Mouse (Mus musculus): ENCODE measurements around the gene Cxcl1. TPM values are rescaled to one million over a fixed set of nuclear protein-coding genes. Genes with fewer than 3 reads are reported as not detected.
"Not testable (repeated sequence)": the region's sequence is repeated elsewhere in the genome, so short reads cannot be mapped to it uniquely, and the experiment has no call there.

The Cxcl1 gene
- 0.22 and 0.34 TPM in 2 replicates for polyA plus RNA-seq (2012; rRNA removed)

- WGBS = 12% methylated on average over 30 of the region's 30 CpGs
- H3K4me3 ChIP-seq (replicated peaks; ENCODE audit: insufficient read depth, low read depth, low read length) = peak within 1 kb of the TSS; percentile 52
- TF ChIP-seq POLR2A (IDR thresholded peaks at IDR 0.05; ENCODE audit: borderline replicate concordance, insufficient read depth, low read length) = no peak
- TF ChIP-seq CTCF (IDR thresholded peaks at IDR 0.05; ENCODE audit: borderline replicate concordance, insufficient read depth, low read depth, low read length) = peak; percentile 40; the same call in 1 of the 2 replicates
Measured at GRCm38 (mm10) chr5:90890519-90891463, at the start of gene Cxcl1. Gene Cxcl1 (plus strand): TSS chr5:90891241.

GRCm38 (mm10) chr5:90843891-90844290 is 47.1 kb upstream of the Cxcl1 start:
- Histone ChIP-seq H3K27ac (ENCODE audit: insufficient read depth, low read length) (no peak overlapping the region), H3K4me1 (ENCODE audit: control insufficient read depth, insufficient read depth, low read length) (no peaks in the 10 kb centered on the region), H3K4me3 (replicated peaks; ENCODE audit: insufficient read depth, low read depth, low read length) (no peak overlapping the region), H3K27me3 (ENCODE audit: control insufficient read depth, insufficient read depth, low read length) (no peaks in the 10 kb centered on the region)
- WGBS = 77% methylated on average over 3 of the region's 3 CpGs
- DNase-seq = no peak
- TF ChIP-seq POLR2A (IDR thresholded peaks at IDR 0.05; ENCODE audit: borderline replicate concordance, insufficient read depth, low read length) (no peak), CTCF (IDR thresholded peaks at IDR 0.05; ENCODE audit: borderline replicate concordance, insufficient read depth, low read depth, low read length) (no peak)

More at GRCm38 (mm10) chr5:90890519-90891463, at the start of gene Cxcl1:
- H3K4me1 ChIP-seq (ENCODE audit: control insufficient read depth, insufficient read depth, low read length) = no peaks in the 10 kb centered on the region; the same call in 1 of the 2 replicates
- DNase-seq = peak in 1 of 2 experiments; percentile 20
- H3K27ac ChIP-seq (ENCODE audit: insufficient read depth, low read length) = no peak within 1 kb of the TSS
- no peaks in the 10 kb centered on the region for H3K27me3 ChIP-seq (ENCODE audit: control insufficient read depth, insufficient read depth, low read length)

GRCm38 (mm10) chr5:90850096-90850495 is 40.9 kb upstream of the Cxcl1 start:
- not testable (repeated sequence) for H3K4me3 ChIP-seq (replicated peaks; ENCODE audit: insufficient read depth, low read depth, low read length); H3K27me3 ChIP-seq (ENCODE audit: control insufficient read depth, insufficient read depth, low read length); H3K27ac ChIP-seq (ENCODE audit: insufficient read depth, low read length); H3K4me1 ChIP-seq (ENCODE audit: control insufficient read depth, insufficient read depth, low read length)
- peak; percentile 65 to 82 for DNase-seq
- WGBS = 5% methylated on average over 7 of the region's 7 CpGs

GRCm38 (mm10) chr5:90851391-90851790 is 39.6 kb upstream of the Cxcl1 start:
- DNase-seq; H3K4me1 ChIP-seq (ENCODE audit: control insufficient read depth, insufficient read depth, low read length); H3K27me3 ChIP-seq (ENCODE audit: control insufficient read depth, insufficient read depth, low read length); H3K4me3 ChIP-seq (replicated peaks; ENCODE audit: insufficient read depth, low read depth, low read length); H3K27ac ChIP-seq (ENCODE audit: insufficient read depth, low read length): not testable (repeated sequence)
- WGBS = 96% methylated on average over 11 of the region's 11 CpGs

GRCm38 (mm10) chr5:90853206-90853605 is 37.8 kb upstream of the Cxcl1 start:
- no peak for DNase-seq
- Histone ChIP-seq H3K27me3 (ENCODE audit: control insufficient read depth, insufficient read depth, low read length) (no peaks in the 10 kb centered on the region), H3K4me1 (ENCODE audit: control insufficient read depth, insufficient read depth, low read length) (no peaks in the 10 kb centered on the region), H3K4me3 (replicated peaks; ENCODE audit: insufficient read depth, low read depth, low read length) (no peak overlapping the region), H3K27ac (ENCODE audit: insufficient read depth, low read length) (no peak overlapping the region)
- WGBS = 94% methylated on average over 4 of the region's 4 CpGs
- TF ChIP-seq CTCF (IDR thresholded peaks at IDR 0.05; ENCODE audit: borderline replicate concordance, insufficient read depth, low read depth, low read length) (no peak), POLR2A (IDR thresholded peaks at IDR 0.05; ENCODE audit: borderline replicate concordance, insufficient read depth, low read length) (no peak)

GRCm38 (mm10) chr5:90855308-90856230 is 35.5 kb upstream of the Cxcl1 start:
- Histone ChIP-seq H3K4me3 (replicated peaks; ENCODE audit: insufficient read depth, low read depth, low read length) (no peak overlapping the region), H3K27me3 (ENCODE audit: control insufficient read depth, insufficient read depth, low read length) (no peaks in the 10 kb centered on the region), H3K4me1 (ENCODE audit: control insufficient read depth, insufficient read depth, low read length) (no peaks in the 10 kb centered on the region; the same call in 1 of the 2 replicates), H3K27ac (ENCODE audit: insufficient read depth, low read length) (no peak overlapping the region)
- TF ChIP-seq POLR2A (IDR thresholded peaks at IDR 0.05; ENCODE audit: borderline replicate concordance, insufficient read depth, low read length) = no peak
- no peak for TF ChIP-seq CTCF (IDR thresholded peaks at IDR 0.05; ENCODE audit: borderline replicate concordance, insufficient read depth, low read depth, low read length)
- no peak for DNase-seq
- WGBS = 90% methylated on average over 7 of the region's 7 CpGs

- DNase-seq = no peak
- TF ChIP-seq POLR2A (IDR thresholded peaks at IDR 0.05; ENCODE audit: borderline replicate concordance, insufficient read depth, low read length) (no peak), CTCF (IDR thresholded peaks at IDR 0.05; ENCODE audit: borderline replicate concordance, insufficient read depth, low read depth, low read length) (no peak)
- WGBS = 86% methylated on average over 5 of the region's 5 CpGs
- Histone ChIP-seq H3K27me3 (ENCODE audit: control insufficient read depth, insufficient read depth, low read length) (no peaks in the 10 kb centered on the region), H3K27ac (ENCODE audit: insufficient read depth, low read length) (no peak overlapping the region), H3K4me3 (replicated peaks; ENCODE audit: insufficient read depth, low read depth, low read length) (no peak overlapping the region), H3K4me1 (ENCODE audit: control insufficient read depth, insufficient read depth, low read length) (no peaks in the 10 kb centered on the region; the same call in 1 of the 2 replicates)
Measured at GRCm38 (mm10) chr5:90857463-90857862, 33.6 kb upstream of the Cxcl1 start.

Data from cerebellum, adult 2 months (tissue).